13 mouse cellular contexts compared by ENCODE assay signal in genomic region chr5:137425648-137426047, GRCm38 (mm10). TPM values are rescaled to one million over a fixed set of nuclear protein-coding genes. Genes with fewer than 3 reads are reported as not detected.
DNase-seq lines count a peak whose midpoint lies in the region; ATAC-seq and TF ChIP-seq lines count a peak whose summit lies in the region.
"Had no signal": no experiment of that assay in that cellular context is flagged by ENCODE, and none has a peak within 500 bp of the region (broad histone marks: within the 10 kb centered on the region; RNA-seq: fewer than 3 reads in every experiment).

No protein-coding gene starts in this region.

- no peak overlapping the region for H3K4me2 ChIP-seq in lung, embryonic 16.5 days (ENCODE audit: low read depth, low read length)
- peak overlapping the region; percentile 17; the same call in 1 of the 2 replicates for H3K4me2 ChIP-seq in stomach, embryonic 16.5 days (ENCODE audit: low read depth, low read length)
- H3K4me2 ChIP-seq: heart, embryonic 11.5 days; hindbrain, embryonic 12.5 days had no signal

- H3K79me3 ChIP-seq in C2C12 (ENCODE audit: low read depth), result no peaks in the 10 kb centered on the region

- H3K79me2 ChIP-seq in C2C12 (ENCODE audit: control insufficient read depth, insufficient read depth), result no peaks in the 10 kb centered on the region

- peaks cover 6% of the 10 kb centered on the region; the same call in 1 of the 2 replicates for H3K4me1 ChIP-seq in lung, embryonic 16.5 days (replicated peaks; ENCODE audit: control insufficient read depth, insufficient read depth, low read length)
- H3K4me1 ChIP-seq in stomach, embryonic 16.5 days (ENCODE audit: control insufficient read depth, insufficient read depth, low read length), result no peaks in the 10 kb centered on the region
- H3K4me1 ChIP-seq: hindbrain, embryonic 12.5 days had no signal

- 32% methylated on average over 6 of the region's 6 CpGs for WGBS in lung, embryonic 16.5 days
- WGBS in stomach, embryonic 16.5 days, result 40% methylated on average over 6 of the region's 6 CpGs

- H3K4me3 ChIP-seq in lung, embryonic 16.5 days (ENCODE audit: low read length), result no peak overlapping the region
- no peak overlapping the region for H3K4me3 ChIP-seq in C2C12 (ENCODE audit: insufficient read depth, poor library complexity, severe bottlenecking)
- no peak overlapping the region for H3K4me3 ChIP-seq in stomach, embryonic 16.5 days (replicated peaks; ENCODE audit: low read length)
- H3K4me3 ChIP-seq: erythroblast, embryonic 14.5 days; hindbrain, embryonic 12.5 days had no signal

- no peaks in the 10 kb centered on the region for H3K27me3 ChIP-seq in lung, embryonic 16.5 days (ENCODE audit: control insufficient read depth, insufficient read depth, low read depth, low read length)
- peaks cover 16% of the 10 kb centered on the region for H3K27me3 ChIP-seq in C2C12 (ENCODE audit: control insufficient read depth, insufficient read depth, insufficient read length)
- no peaks in the 10 kb centered on the region for H3K27me3 ChIP-seq in stomach, embryonic 16.5 days (ENCODE audit: control insufficient read depth, insufficient read depth, low read length)
- H3K27me3 ChIP-seq: hindbrain, embryonic 12.5 days had no signal

- H3K9me3 ChIP-seq in lung, embryonic 16.5 days (ENCODE audit: control insufficient read depth, low read length), result no peaks in the 10 kb centered on the region
- H3K9me3 ChIP-seq in stomach, embryonic 16.5 days (replicated peaks; ENCODE audit: control insufficient read depth, low read length), result no peaks in the 10 kb centered on the region
- H3K9me3 ChIP-seq: hindbrain, embryonic 12.5 days had no signal

- H3K36me3 ChIP-seq in lung, embryonic 16.5 days (ENCODE audit: control insufficient read depth, insufficient read depth, low read length), result no peaks in the 10 kb centered on the region
- no peaks in the 10 kb centered on the region for H3K36me3 ChIP-seq in C2C12 (ENCODE audit: control insufficient read depth, insufficient read depth)
- no peaks in the 10 kb centered on the region for H3K36me3 ChIP-seq in stomach, embryonic 16.5 days (ENCODE audit: control insufficient read depth, insufficient read depth, low read length)
- H3K36me3 ChIP-seq: hindbrain, embryonic 12.5 days had no signal

- TF ChIP-seq CTCF in C2C12 (IDR thresholded peaks at IDR 0.05; ENCODE audit: control insufficient read depth, insufficient read depth, insufficient read length), result no peak

- 0 out of 2 replicates have a peak, but pooled peaks have one; percentile 27 for ATAC-seq in lung, embryonic 16.5 days (ENCODE audit: low read depth)
- ATAC-seq in common myeloid progenitor, adult 5-6 weeks (replicated peaks; ENCODE audit: low read depth, poor library complexity, severe bottlenecking), result peak; percentile 68
- ATAC-seq in stomach, embryonic 16.5 days (ENCODE audit: insufficient read depth, low FRiP score), result peak; percentile 71; the same call in 1 of the 2 replicates

- no peak overlapping the region for H3K9ac ChIP-seq in lung, embryonic 16.5 days (ENCODE audit: low read length)
- H3K9ac ChIP-seq in stomach, embryonic 16.5 days (ENCODE audit: low read length), result no peak overlapping the region
- H3K9ac ChIP-seq: hindbrain, embryonic 12.5 days; liver, embryonic 14.5 days had no signal

- H3ac ChIP-seq in C2C12 (ENCODE audit: control insufficient read depth, insufficient read length, low read depth), result no peak overlapping the region

- DNase-seq in lung, postnatal 14 days, result no peak
- DNase-seq in heart, postnatal 4 days, result no peak
- DNase-seq in cerebellum, postnatal 36 days, result no peak
- no peak for DNase-seq in heart, postnatal 10 days
- DNase-seq: cerebellum, adult 11 months had no signal

- no peak overlapping the region for H3K27ac ChIP-seq in lung, embryonic 16.5 days (ENCODE audit: low read length)
- H3K27ac ChIP-seq in stomach, embryonic 16.5 days (ENCODE audit: low read length), result peak overlapping the region; percentile 83
- H3K27ac ChIP-seq: hindbrain, embryonic 12.5 days; liver, embryonic 14.5 days had no signal

- intact Hi-C loops in heart, postnatal 10 days (cut with DNase I), result no loop called here

TF ChIP-seq in C2C12, 6 proteins besides CTCF, POLR2A, EP300 and RAD21:
- TF ChIP-seq FOSL1 (IDR thresholded peaks at IDR 0.05; ENCODE audit: insufficient read depth, low read length, poor library complexity, severe bottlenecking) (no peak), USF1 (IDR thresholded peaks at IDR 0.05; ENCODE audit: low read depth) (peak; percentile 42)
TF ChIP-seq in C2C12: peak in this region for 1.

RNA-seq across cellular contexts. Expression of gene Zan, which starts 51.2 kb away (rescaled TPM):
- 0.53 and 0.62 TPM in 2 replicates for polyA plus RNA-seq in lung, embryonic 16.5 days (2015; fragmentation: Nextera tagmentation; extraction: Ambion mirVana)
- polyA plus RNA-seq in C2C12 (2012; fragmentation: generic; extraction: Trizol), result 0.01 TPM
- 0.10 and 0.37 TPM in 2 replicates for total RNA-seq in common myeloid progenitor, adult 5-6 weeks (2017)
- polyA plus RNA-seq in stomach, embryonic 16.5 days (2015; fragmentation: Nextera tagmentation; extraction: Ambion mirVana), result 0.99 TPM in 2 replicates
- under 1 TPM; 0.05 to 0.07 TPM for total RNA-seq in heart, postnatal 4 days (2021)
- total RNA-seq in heart, postnatal 10 days (2021), result under 1 TPM in 1 of 2 experiments, not detected in 1; 0.10 TPM
- polyA plus RNA-seq: erythroblast, embryonic 14.5 days had no signal
